Mouse (Mus musculus): Measurements from ENCODE around the gene Fam187a. TPM values are rescaled to one million over a fixed set of nuclear protein-coding genes. Genes with fewer than 3 reads are reported as not detected.

Gene Fam187a
- not detected in 2 replicates for polyA plus RNA-seq (2015; fragmentation: Nextera tagmentation; extraction: Ambion mirVana)

GRCm38 (mm10) chr11:102884616-102885219 is at the start of gene Fam187a:
Gene Fam187a, plus strand, starts transcription at chr11:102885169.
- H3K36me3 ChIP-seq (replicated peaks; ENCODE audit: insufficient read depth, low read length), result no peaks in the 10 kb centered on the region
- TF ChIP-seq CTCF (IDR thresholded peaks at IDR 0.05; ENCODE audit: low read depth) (no peak), EP300 (IDR thresholded peaks at IDR 0.05; ENCODE audit: low read depth) (no peak)
- peaks cover 8% of the 10 kb centered on the region; the same call in 1 of the 2 replicates for H3K27me3 ChIP-seq (ENCODE audit: insufficient read depth, low read length)
- H3K9ac ChIP-seq (replicated peaks), result no peak within 1 kb of the TSS
- no peak within 1 kb of the TSS for H3K27ac ChIP-seq (ENCODE audit: low read depth)
- DNase-seq (no peak), ATAC-seq (no peak)
- H3K4me1 ChIP-seq (ENCODE audit: insufficient read depth), result peaks cover 9% of the 10 kb centered on the region
- WGBS (ENCODE audit: insufficient replicate concordance), result 54% methylated on average over 10 of the region's 10 CpGs
- no peak within 1 kb of the TSS for H3K4me3 ChIP-seq (ENCODE audit: low read depth, low read length)
- H3K4me2 ChIP-seq (ENCODE audit: low read depth, low read length), result no peak within 1 kb of the TSS
- no peaks in the 10 kb centered on the region for H3K9me3 ChIP-seq (ENCODE audit: low read length)

GRCm38 (mm10) chr11:102835549-102835948 is 49.4 kb upstream of the Fam187a start, which contains the start of gene Higd1b:
Gene Higd1b, plus strand, starts transcription at chr11:102835849.
- peaks cover 27% of the 10 kb centered on the region for H3K36me3 ChIP-seq (replicated peaks; ENCODE audit: insufficient read depth, low read length)
- H3K27me3 ChIP-seq (ENCODE audit: insufficient read depth, low read length), result no peaks in the 10 kb centered on the region
- WGBS (ENCODE audit: insufficient replicate concordance), result 62% methylated on average over 4 of the region's 4 CpGs
- no peak for TF ChIP-seq EP300 (IDR thresholded peaks at IDR 0.05; ENCODE audit: low read depth)
- H3K9ac ChIP-seq (replicated peaks), result no peak within 1 kb of the TSS
- H3K4me2 ChIP-seq (ENCODE audit: low read depth, low read length), result no peak within 1 kb of the TSS
- H3K27ac ChIP-seq (ENCODE audit: low read depth), result no peak within 1 kb of the TSS
- ATAC-seq (no peak), DNase-seq (no peak)
- H3K4me3 ChIP-seq (ENCODE audit: low read depth, low read length), result no peak within 1 kb of the TSS
- no peaks in the 10 kb centered on the region for H3K9me3 ChIP-seq (ENCODE audit: low read length)
- no peaks in the 10 kb centered on the region for H3K4me1 ChIP-seq (ENCODE audit: insufficient read depth)

- Histone ChIP-seq H3K4me3 (ENCODE audit: low read depth, low read length) (no peak overlapping the region), H3K36me3 (replicated peaks; ENCODE audit: insufficient read depth, low read length) (peaks cover 32% of the 10 kb centered on the region), H3K9me3 (ENCODE audit: low read length) (no peaks in the 10 kb centered on the region), H3K9ac (replicated peaks) (no peak overlapping the region), H3K27ac (ENCODE audit: low read depth) (no peak overlapping the region), H3K4me2 (ENCODE audit: low read depth, low read length) (no peak overlapping the region), H3K4me1 (ENCODE audit: insufficient read depth) (no peaks in the 10 kb centered on the region), H3K27me3 (ENCODE audit: insufficient read depth, low read length) (no peaks in the 10 kb centered on the region)
- WGBS (ENCODE audit: insufficient replicate concordance), result 82% methylated on average over 9 of the region's 9 CpGs
- DNase-seq, result no peak
- no peak for TF ChIP-seq EP300 (IDR thresholded peaks at IDR 0.05; ENCODE audit: low read depth)
- TF ChIP-seq CTCF (IDR thresholded peaks at IDR 0.05; ENCODE audit: low read depth), result no peak
- ATAC-seq, result no peak
Observed at GRCm38 (mm10) chr11:102836146-102836545, 48.8 kb upstream of the Fam187a start.

- no peak for ATAC-seq
- peaks cover 37% of the 10 kb centered on the region for H3K36me3 ChIP-seq (replicated peaks; ENCODE audit: insufficient read depth, low read length)
- no peak overlapping the region for H3K4me3 ChIP-seq (ENCODE audit: low read depth, low read length)
- DNase-seq, result no peak
- no peak overlapping the region for H3K27ac ChIP-seq (ENCODE audit: low read depth)
- H3K27me3 ChIP-seq (ENCODE audit: insufficient read depth, low read length), result no peaks in the 10 kb centered on the region
- no peak overlapping the region for H3K4me2 ChIP-seq (ENCODE audit: low read depth, low read length)
- TF ChIP-seq CTCF (IDR thresholded peaks at IDR 0.05; ENCODE audit: low read depth) (no peak), EP300 (IDR thresholded peaks at IDR 0.05; ENCODE audit: low read depth) (no peak)
- no peak overlapping the region for H3K9ac ChIP-seq (replicated peaks)
- no peaks in the 10 kb centered on the region for H3K9me3 ChIP-seq (ENCODE audit: low read length)
- H3K4me1 ChIP-seq (ENCODE audit: insufficient read depth), result no peaks in the 10 kb centered on the region
- WGBS (ENCODE audit: insufficient replicate concordance), result 86% methylated on average over 1 of the region's 1 CpGs
Observed at GRCm38 (mm10) chr11:102837385-102837784, 47.6 kb upstream of the Fam187a start.

GRCm38 (mm10) chr11:102838126-102838525 is 46.8 kb upstream of the Fam187a start:
- Histone ChIP-seq H3K27ac (ENCODE audit: low read depth) (no peak overlapping the region), H3K9ac (replicated peaks) (no peak overlapping the region), H3K27me3 (ENCODE audit: insufficient read depth, low read length) (no peaks in the 10 kb centered on the region), H3K4me1 (ENCODE audit: insufficient read depth) (no peaks in the 10 kb centered on the region), H3K4me3 (ENCODE audit: low read depth, low read length) (no peak overlapping the region), H3K36me3 (replicated peaks; ENCODE audit: insufficient read depth, low read length) (peaks cover 42% of the 10 kb centered on the region), H3K4me2 (ENCODE audit: low read depth, low read length) (no peak overlapping the region), H3K9me3 (ENCODE audit: low read length) (no peaks in the 10 kb centered on the region)
- TF ChIP-seq CTCF (IDR thresholded peaks at IDR 0.05; ENCODE audit: low read depth), result no peak
- TF ChIP-seq EP300 (IDR thresholded peaks at IDR 0.05; ENCODE audit: low read depth), result no peak
- ATAC-seq (no peak), DNase-seq (no peak)
- 85% methylated on average over 2 of the region's 2 CpGs for WGBS (ENCODE audit: insufficient replicate concordance)

GRCm38 (mm10) chr11:102838616-102839150 is 46.3 kb upstream of the Fam187a start:
- no peak overlapping the region for H3K4me2 ChIP-seq (ENCODE audit: low read depth, low read length)
- 79% methylated on average over 9 of the region's 9 CpGs for WGBS (ENCODE audit: insufficient replicate concordance)
- H3K4me3 ChIP-seq (ENCODE audit: low read depth, low read length), result no peak overlapping the region
- DNase-seq (no peak), ATAC-seq (no peak)
- H3K9ac ChIP-seq (replicated peaks), result no peak overlapping the region
- no peaks in the 10 kb centered on the region for H3K9me3 ChIP-seq (ENCODE audit: low read length)
- no peaks in the 10 kb centered on the region for H3K27me3 ChIP-seq (ENCODE audit: insufficient read depth, low read length)
- peaks cover 45% of the 10 kb centered on the region for H3K36me3 ChIP-seq (replicated peaks; ENCODE audit: insufficient read depth, low read length)
- H3K27ac ChIP-seq (ENCODE audit: low read depth), result no peak overlapping the region
- no peaks in the 10 kb centered on the region for H3K4me1 ChIP-seq (ENCODE audit: insufficient read depth)
- no peak for TF ChIP-seq EP300 (IDR thresholded peaks at IDR 0.05; ENCODE audit: low read depth)
- no peak for TF ChIP-seq CTCF (IDR thresholded peaks at IDR 0.05; ENCODE audit: low read depth)

Data from liver, postnatal 0 days (tissue).